Mouse (Mus musculus) bone marrow, adult 2 months (tissue): ENCODE data around the gene Cd47.

ENCODE experiments used
- CTCF ChIP-seq: fragments of 200-500 bp; IDR thresholded peaks from 2 replicates; pipeline ENCODE4 v1.5.1; 2011; ENCODE audit warnings: low read length, control low read depth; ENCODE audit not compliant: control insufficient read depth, insufficient read depth
- POLR2A ChIP-seq: fragments of 200-500 bp; IDR thresholded peaks from 2 replicates; pipeline ENCODE4 v1.6.1; 2011; ENCODE audit warnings: low read depth, mild to moderate bottlenecking, control low read depth, low read length, borderline replicate concordance; ENCODE audit not compliant: control insufficient read depth

DNA sequence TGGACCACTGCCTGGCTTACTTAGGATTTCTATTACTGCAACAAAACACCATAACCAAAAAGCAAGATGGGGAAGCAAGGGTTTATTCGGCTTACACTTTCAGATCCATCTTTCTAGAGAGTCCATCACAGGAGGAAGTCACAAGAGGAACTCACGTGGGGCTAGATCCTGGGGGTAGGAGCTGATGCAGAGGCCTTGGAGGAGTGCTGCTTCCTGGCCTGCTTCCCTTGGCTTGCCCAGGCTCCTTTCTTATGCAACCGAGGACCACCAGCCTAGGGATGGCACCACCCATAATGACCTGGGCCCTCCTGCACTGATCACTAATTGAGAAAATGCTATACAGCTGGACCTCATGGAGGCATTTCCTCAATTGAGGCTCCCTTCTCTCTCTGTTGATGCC, 16.6 kb downstream of the Cd47 start:
- no peak for TF ChIP-seq CTCF
- TF ChIP-seq POLR2A, result no peak
